Mouse (Mus musculus): ENCODE data around the gene Slc31a2. TPM values are rescaled to one million over a fixed set of nuclear protein-coding genes. Genes with fewer than 3 reads are reported as not detected.

Gene Slc31a2
- total and polyA plus RNA-seq, 3 experiments, result 0.08 to 0.25 TPM; not detected in 1

- Histone ChIP-seq H3K79me2 (ENCODE audit: control insufficient read depth, insufficient read depth, low read length, poor library complexity) (no peaks in the 10 kb centered on the region; the same call in 1 of the 2 replicates), H3K4me3 (ENCODE audit: control insufficient read depth in 1 of 2, insufficient read depth in 1 of 2, low read depth in 2 of 2, low read length in 2 of 2) (no peak overlapping the region), H3K9ac (ENCODE audit: control insufficient read depth, low read depth, low read length, poor library complexity, severe bottlenecking) (no peak overlapping the region), H3K36me3 (ENCODE audit: control insufficient read depth in 1 of 2, insufficient read depth in 2 of 2, low read length in 2 of 2) (peaks cover 0 to 12% of the 10 kb centered on the region in 2 experiments; a peak in 3 of 4 replicates), H3K27me3 (ENCODE audit: control insufficient read depth in 1 of 2, insufficient read depth in 2 of 2, low read length in 2 of 2) (no peaks in the 10 kb centered on the region), H3K27ac (ENCODE audit: control insufficient read depth, low read depth, low read length) (no peak overlapping the region), H3K4me1 (ENCODE audit: control insufficient read depth in 1 of 2, insufficient read depth in 2 of 2, low read length in 2 of 2) (no peaks in the 10 kb centered on the region), H3K9me3 (replicated peaks; ENCODE audit: insufficient read depth, low read length) (no peaks in the 10 kb centered on the region)
- TF ChIP-seq MAFK (IDR thresholded peaks at IDR 0.05; ENCODE audit: borderline replicate concordance, low read depth, low read length) (no peak), NRF1 (IDR thresholded peaks at IDR 0.05; ENCODE audit: insufficient read depth, low read depth, low read length, poor library complexity, severe bottlenecking) (no peak), ZKSCAN1 (IDR thresholded peaks at IDR 0.05; ENCODE audit: low read depth, low read length) (no peak), TCF12 (IDR thresholded peaks at IDR 0.05; ENCODE audit: low read depth, low read length) (no peak), CTCF (IDR thresholded peaks at IDR 0.05 in 2 of 3, conservative IDR thresholded peaks at IDR 0.05 in 1 of 3; ENCODE audit: control insufficient read depth in 1 of 3, insufficient read depth in 1 of 3, low read depth in 2 of 3, low read length in 3 of 3, poor library complexity in 1 of 3, severe bottlenecking in 1 of 3) (no peak), MEF2A (IDR thresholded peaks at IDR 0.05; ENCODE audit: extremely low read depth, insufficient replicate concordance, low read depth, low read length, poor library complexity, severe bottlenecking) (no peak), NELFE (IDR thresholded peaks at IDR 0.05; ENCODE audit: low read depth, low read length) (no peak)
- no peak for DNase-seq (ENCODE audit: low read depth, low spot score)
Observed at GRCm38 (mm10) chr4:62347605-62348328, 85.4 kb downstream of the Slc31a2 start.

Other genes starting within 250 kb of the Slc31a2 start
- not detected in 2 replicates for gene Mup20, start 208.4 kb upstream of the Slc31a2 start, total RNA-seq (2012; rRNA removed)
- not detected for gene Mup20, start 208.4 kb upstream of the Slc31a2 start, polyA plus RNA-seq (2012; ENCODE audit: insufficient read depth in 1 of 2, insufficient read length in 2 of 2, low read depth in 1 of 2, low replicate concordance in 2 of 2, missing spikeins in 1 of 2)
- not detected in 2 replicates for gene Mup3, start 175.2 kb upstream of the Slc31a2 start, total RNA-seq (2012; rRNA removed)
- gene Mup3, start 175.2 kb upstream of the Slc31a2 start, polyA plus RNA-seq (2012; ENCODE audit: insufficient read depth in 1 of 2, insufficient read length in 2 of 2, low read depth in 1 of 2, low replicate concordance in 2 of 2, missing spikeins in 1 of 2), result not detected
- gene Mup21, start 111.7 kb upstream of the Slc31a2 start, total RNA-seq (2012; rRNA removed), result not detected in 2 replicates
- gene Mup21, start 111.7 kb upstream of the Slc31a2 start, polyA plus RNA-seq (2012; ENCODE audit: insufficient read depth in 1 of 2, insufficient read length in 2 of 2, low read depth in 1 of 2, low replicate concordance in 2 of 2, missing spikeins in 1 of 2), result not detected
- gene Zfp37, start 31.5 kb upstream of the Slc31a2 start, total RNA-seq (2012; rRNA removed), result not detected in 2 replicates
- gene Zfp37, start 31.5 kb upstream of the Slc31a2 start, polyA plus RNA-seq (2012; ENCODE audit: insufficient read depth in 1 of 2, insufficient read length in 2 of 2, low read depth in 1 of 2, low replicate concordance in 2 of 2, missing spikeins in 1 of 2), result not detected
- gene Fkbp15, start 98.0 kb downstream of the Slc31a2 start, total RNA-seq (2012; rRNA removed), result 21.1 and 23.3 TPM in 2 replicates
- 10 to 100 TPM in 1 of 2 experiments, not detected in 1; 26.5 TPM for gene Fkbp15, start 98.0 kb downstream of the Slc31a2 start, polyA plus RNA-seq (2012; ENCODE audit: insufficient read depth in 1 of 2, insufficient read length in 2 of 2, low read depth in 1 of 2, low replicate concordance in 2 of 2, missing spikeins in 1 of 2)
- gene Slc31a1, start 98.2 kb downstream of the Slc31a2 start, total RNA-seq (2012; rRNA removed), result 18.9 and 20.6 TPM in 2 replicates
- gene Slc31a1, start 98.2 kb downstream of the Slc31a2 start, polyA plus RNA-seq (2012; ENCODE audit: insufficient read depth in 1 of 2, insufficient read length in 2 of 2, low read depth in 1 of 2, low replicate concordance in 2 of 2, missing spikeins in 1 of 2), result 10 to 100 TPM; 37.5 to 46.5 TPM
- 80.9 and 81.4 TPM in 2 replicates for gene Cdc26, start 146.1 kb downstream of the Slc31a2 start, total RNA-seq (2012; rRNA removed)
- gene Cdc26, start 146.1 kb downstream of the Slc31a2 start, polyA plus RNA-seq (2012; ENCODE audit: insufficient read depth in 1 of 2, insufficient read length in 2 of 2, low read depth in 1 of 2, low replicate concordance in 2 of 2, missing spikeins in 1 of 2), result 10 to 100 TPM in 1 of 2 experiments, not detected in 1; 80.4 TPM
- 24.4 and 26.9 TPM in 2 replicates for gene Prpf4, start 146.2 kb downstream of the Slc31a2 start, total RNA-seq (2012; rRNA removed)
- 10 to 100 TPM in 1 of 2 experiments, not detected in 1; 37.9 TPM for gene Prpf4, start 146.2 kb downstream of the Slc31a2 start, polyA plus RNA-seq (2012; ENCODE audit: insufficient read depth in 1 of 2, insufficient read length in 2 of 2, low read depth in 1 of 2, low replicate concordance in 2 of 2, missing spikeins in 1 of 2)
- gene Rnf183, start 172.7 kb downstream of the Slc31a2 start, total RNA-seq (2012; rRNA removed), result 0.10 and 0.15 TPM in 2 replicates
- gene Rnf183, start 172.7 kb downstream of the Slc31a2 start, polyA plus RNA-seq (2012; ENCODE audit: insufficient read depth in 1 of 2, insufficient read length in 2 of 2, low read depth in 1 of 2, low replicate concordance in 2 of 2, missing spikeins in 1 of 2), result under 1 TPM in 1 of 2 experiments, not detected in 1; 0.25 TPM
- 0.85 and 1.9 TPM in 2 replicates for gene Wdr31, start 208.3 kb downstream of the Slc31a2 start, total RNA-seq (2012; rRNA removed)
- gene Wdr31, start 208.3 kb downstream of the Slc31a2 start, polyA plus RNA-seq (2012; ENCODE audit: insufficient read depth in 1 of 2, insufficient read length in 2 of 2, low read depth in 1 of 2, low replicate concordance in 2 of 2, missing spikeins in 1 of 2), result under 1 TPM in 1 of 2 experiments, not detected in 1; 0.91 TPM
- 0.13 and 0.19 TPM in 2 replicates for gene Bspry, start 217.5 kb downstream of the Slc31a2 start, total RNA-seq (2012; rRNA removed)
- under 1 TPM in 1 of 2 experiments, not detected in 1; 0.50 TPM for gene Bspry, start 217.5 kb downstream of the Slc31a2 start, polyA plus RNA-seq (2012; ENCODE audit: insufficient read depth in 1 of 2, insufficient read length in 2 of 2, low read depth in 1 of 2, low replicate concordance in 2 of 2, missing spikeins in 1 of 2)
- gene Hdhd3, start 240.9 kb downstream of the Slc31a2 start, total RNA-seq (2012; rRNA removed), result 3.5 and 4.0 TPM in 2 replicates
- gene Hdhd3, start 240.9 kb downstream of the Slc31a2 start, polyA plus RNA-seq (2012; ENCODE audit: insufficient read depth in 1 of 2, insufficient read length in 2 of 2, low read depth in 1 of 2, low replicate concordance in 2 of 2, missing spikeins in 1 of 2), result 1 to 10 TPM in 1 of 2 experiments, not detected in 1; 6.0 TPM